Mouse (Mus musculus) adrenal gland, postnatal 14 days (tissue): ENCODE measurements at regions not wholly inside any gene's neighbourhood (a gene's known extent, or its start where the extent isn't known, plus 50 kb on each side); places are given as distances from the start of the nearest gene placed in this dataset.

ENCODE experiments used
- DNase-seq: peaks from one replicate; pipeline ENCODE4 v3.0.0; 2021; ENCODE audit warnings: mixed read lengths

DNA sequence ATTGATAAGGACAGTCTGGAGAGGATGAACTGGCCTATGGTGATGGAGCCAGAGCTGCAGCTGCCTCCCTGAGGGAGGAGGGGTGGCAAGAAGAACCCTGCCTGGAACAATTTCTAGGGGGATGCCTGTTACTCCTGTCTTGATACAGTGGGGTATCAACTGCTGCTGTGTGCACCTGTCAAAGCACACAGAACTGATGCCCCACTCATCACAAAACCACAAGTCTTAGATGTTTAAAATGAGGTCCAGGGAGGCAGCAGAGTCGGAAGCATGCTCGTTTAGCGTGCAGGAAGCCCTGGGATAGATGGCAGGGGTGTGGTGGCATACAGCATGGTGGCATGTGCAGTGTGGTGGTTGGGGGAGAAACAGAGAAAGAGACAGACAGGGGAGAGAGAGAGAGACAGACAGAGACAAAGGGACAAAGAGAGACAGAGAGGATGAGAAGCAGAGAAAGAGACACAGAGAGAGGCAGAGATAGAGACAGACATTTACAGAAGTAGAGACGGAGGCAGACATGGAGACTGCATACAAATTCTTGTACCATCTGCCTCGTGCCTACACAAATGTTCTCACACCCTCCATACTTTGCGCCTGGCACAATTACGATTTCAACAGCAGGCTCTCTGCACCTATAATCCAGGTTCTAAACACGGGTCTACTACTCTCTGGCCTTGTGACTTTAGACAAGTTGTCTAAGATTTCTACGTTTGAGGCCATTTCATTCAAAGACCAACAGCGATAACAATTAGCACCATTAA lies 242.6 kb downstream of the Cbln4 start:
- DNase-seq = no peak

DNA sequence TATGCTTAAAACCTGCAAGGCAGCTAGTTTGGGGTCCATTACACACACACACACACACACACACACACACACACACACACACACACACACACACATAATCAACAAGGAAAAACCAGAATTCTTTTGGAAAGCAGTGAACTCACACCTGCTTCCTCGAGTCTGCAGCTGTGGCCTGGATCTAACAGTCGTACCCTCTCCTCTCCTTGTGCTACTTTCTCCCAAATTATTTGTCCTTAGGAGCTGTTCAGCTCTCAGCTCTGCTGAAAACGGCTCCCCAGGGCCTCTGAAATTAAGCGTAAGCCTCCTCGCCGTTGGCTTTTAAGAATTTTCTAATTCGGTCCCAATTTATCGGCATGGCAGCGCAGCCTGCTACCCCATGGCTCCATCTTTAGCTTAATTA lies 243.9 kb downstream of the Cbln4 start:
- DNase-seq = no peak

DNA sequence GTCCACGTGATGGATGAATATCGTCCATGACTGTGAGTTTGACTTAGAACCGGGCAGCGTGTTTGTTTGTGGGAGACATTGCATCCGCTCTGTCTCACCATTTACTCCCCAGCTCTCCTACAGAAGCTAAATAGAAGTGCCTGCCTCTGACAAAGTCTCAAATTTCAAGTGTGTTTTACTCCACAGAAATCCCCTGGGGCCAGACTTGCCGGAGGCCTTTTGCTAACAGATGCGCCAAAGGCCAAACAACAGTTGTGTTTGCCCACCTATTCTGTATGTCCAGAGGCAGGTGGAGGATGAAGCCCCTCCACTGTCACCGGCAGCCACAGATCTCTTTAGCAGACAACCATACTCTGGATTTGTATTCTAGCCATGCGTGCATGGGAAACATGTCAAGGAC lies 252.6 kb downstream of the Cbln4 start:
- DNase-seq = no peak

DNA sequence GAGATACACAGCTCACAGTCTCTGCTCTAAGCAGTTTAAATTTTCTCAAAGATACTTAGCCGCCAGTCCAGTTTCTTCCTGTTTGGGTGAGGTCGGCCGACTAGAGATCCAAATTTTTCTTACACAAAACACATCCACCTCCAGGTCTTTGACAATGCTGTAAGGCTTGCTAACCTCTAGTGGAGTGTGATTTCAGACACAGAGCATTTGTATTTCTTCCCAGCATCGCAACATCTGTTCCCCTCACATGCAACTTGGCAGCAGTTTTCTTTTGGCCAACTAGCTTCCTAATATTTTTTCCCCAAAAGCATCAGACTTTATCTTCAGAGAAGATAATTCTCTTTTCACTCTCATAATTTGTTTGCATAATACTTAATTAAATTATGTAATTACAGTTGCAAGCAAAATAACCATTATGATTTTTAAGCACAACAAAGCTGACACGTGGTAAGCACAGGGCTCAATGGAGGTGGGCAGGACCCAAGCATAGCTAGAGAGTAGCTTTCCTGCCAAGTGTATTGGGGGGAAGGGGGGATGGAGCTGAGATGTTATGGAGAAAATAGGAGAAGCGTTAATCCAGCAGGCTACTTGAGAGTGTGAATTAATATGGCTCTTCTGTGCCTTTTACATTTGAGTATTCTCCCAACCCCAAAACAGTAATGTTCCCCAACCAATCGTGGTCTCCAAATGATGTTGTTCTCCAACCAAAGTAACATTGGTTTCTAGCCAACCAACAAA lies 276.9 kb downstream of the Cbln4 start:
- no peak for DNase-seq

DNA sequence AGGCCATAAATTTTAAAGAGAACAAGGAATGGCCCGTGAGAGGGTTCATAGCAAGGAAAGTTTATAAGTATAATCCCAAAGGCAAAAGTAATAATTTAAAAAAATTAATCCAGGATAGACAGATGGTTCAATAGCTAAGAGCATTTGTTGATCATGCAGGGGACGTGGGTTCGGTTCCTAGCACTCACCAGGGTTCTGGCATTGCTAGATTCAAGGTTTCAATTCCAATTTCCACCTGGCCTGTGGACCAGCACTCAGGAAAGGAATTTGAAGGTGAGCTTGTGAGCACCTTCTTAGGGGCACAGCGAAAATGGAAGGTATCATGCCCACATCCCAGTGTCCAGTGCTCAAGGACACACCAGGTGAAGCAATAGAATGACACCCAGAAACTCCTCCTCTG lies 278.2 kb downstream of the Cbln4 start:
- DNase-seq = no peak

DNA sequence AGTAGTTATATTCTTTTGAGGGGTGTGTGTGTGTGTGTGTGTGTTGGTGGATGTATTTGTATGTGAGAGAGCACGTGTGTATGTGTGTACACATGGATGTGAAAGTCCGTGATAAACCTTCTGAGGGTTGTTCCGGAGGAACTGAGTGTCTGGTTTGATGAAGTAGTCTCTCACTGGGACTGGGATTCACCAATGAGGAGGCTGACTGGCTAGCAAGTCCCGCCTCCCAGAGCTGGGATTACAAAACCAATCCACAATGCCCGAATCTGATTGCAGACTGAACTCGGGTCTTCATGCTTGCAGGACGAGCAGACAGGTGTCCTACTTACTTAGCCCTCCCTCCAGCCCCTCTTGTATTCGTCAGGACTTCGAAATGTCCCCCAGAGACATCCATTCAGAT lies 289.8 kb downstream of the Cbln4 start:
- DNase-seq = no peak

DNA sequence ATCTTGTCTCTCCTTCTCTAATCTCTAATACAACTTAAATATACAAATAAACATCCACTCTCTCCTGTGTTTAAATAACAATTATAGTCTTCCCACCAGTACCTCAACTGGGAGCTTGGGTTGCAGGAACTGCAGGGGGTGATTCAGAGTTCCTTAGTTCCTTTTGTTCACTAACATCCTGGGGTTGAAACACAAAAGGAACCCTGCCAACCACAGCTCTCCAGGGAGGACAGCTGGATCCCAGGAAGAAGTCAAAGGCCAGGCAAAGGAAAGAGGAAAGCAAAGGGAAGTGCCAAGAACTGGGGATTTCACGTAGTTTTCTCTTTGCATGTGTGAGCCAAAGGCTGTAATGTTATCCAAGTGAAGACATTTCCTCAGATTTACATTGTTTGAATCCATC lies 296.1 kb downstream of the Cbln4 start:
- peak; percentile 7 for DNase-seq

DNA sequence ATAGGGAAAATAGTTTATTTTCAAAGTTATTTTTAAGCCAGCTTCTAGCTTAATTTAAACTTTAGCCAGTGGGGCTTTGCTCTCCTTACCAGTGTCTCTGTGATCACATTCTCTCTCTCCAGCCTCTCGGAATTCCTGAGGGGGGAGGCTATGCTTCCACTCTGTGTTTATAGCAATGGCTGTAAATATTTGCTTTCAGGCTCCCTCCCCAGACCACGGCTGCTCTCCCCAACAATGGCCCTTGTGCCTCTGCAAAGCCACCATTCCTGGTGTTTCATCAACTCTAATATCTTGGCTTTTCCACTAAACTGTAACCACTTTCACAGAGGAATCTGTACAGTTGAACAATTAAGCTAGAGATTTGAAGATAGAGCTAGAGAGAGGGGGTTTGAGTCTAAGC lies 300.2 kb downstream of the Cbln4 start:
- DNase-seq = no peak

DNA sequence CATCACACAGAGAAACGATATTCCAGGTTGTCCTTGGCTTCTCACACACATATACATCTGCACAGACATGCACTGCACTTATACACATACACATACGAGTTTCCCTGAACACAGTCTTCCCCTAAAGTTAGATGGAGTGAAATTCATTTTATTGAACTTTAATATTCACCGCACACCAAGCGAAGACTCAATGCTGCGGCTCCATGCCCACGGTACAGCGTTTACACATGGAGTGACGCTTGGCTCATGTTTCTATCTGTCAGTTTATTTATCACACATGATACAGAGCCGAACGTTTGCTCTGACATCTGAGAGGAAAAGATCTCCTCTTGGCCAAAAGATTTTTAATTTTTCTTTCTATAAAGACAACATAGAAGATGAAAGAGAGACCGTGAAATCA lies 300.6 kb downstream of the Cbln4 start:
- no peak for DNase-seq

DNA sequence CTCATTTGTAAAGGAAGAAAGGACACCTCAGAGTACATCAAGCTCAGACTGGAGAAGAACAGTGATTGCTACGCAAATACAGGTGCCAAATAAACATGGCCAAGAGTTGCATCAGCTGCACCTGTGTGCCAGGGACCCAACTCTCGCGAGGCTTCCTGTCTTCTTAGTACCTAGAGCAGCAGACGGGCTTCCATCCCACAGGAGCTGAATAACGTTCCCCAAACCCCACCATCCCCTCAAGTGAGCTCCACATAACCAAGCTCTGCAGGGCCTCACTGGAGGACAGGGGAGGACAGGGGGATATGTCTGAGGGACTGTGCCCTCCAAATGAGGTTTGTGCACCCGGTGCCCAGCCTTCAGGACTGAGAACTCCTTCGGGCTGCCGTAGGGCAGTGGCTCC lies 305.5 kb downstream of the Cbln4 start:
- no peak for DNase-seq

DNA sequence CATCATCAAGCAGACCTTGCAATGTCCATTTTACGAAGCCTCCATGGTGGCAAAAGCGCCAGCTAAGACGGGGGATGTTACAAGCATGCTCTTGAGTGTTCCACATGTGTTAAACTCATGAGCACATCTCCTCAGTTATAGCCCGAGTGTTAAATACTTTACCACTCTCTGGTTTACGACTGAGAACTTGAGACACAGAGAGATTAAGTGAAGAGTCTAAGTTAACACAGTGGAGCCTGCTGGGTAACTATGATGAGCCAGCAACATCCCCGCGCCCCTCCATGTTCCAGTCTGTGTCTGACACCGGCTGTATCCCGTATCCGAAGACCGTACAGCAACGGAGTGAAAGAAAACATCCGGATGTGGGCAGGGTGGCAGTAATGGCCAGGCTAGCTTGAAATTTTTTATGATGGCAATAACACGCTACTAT lies 308.2 kb downstream of the Cbln4 start:
- DNase-seq = no peak

DNA sequence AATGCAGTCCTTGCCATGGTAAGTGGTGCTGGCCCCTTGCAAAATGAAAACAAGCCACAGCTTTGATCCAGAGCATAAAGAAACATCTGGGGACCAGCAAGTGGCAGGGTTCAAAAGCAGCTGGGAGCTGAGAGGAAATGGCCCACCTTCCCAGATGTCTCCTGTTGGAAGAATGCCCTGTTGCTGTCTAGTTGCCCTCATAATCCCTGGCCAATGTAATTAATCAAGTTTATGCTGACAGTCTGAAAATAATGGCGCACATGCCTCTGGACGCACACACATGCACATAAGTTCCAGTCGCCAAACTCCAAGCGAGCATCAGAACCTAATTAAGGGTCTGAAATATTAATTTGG lies 308.7 kb downstream of the Cbln4 start:
- no peak for DNase-seq

DNA sequence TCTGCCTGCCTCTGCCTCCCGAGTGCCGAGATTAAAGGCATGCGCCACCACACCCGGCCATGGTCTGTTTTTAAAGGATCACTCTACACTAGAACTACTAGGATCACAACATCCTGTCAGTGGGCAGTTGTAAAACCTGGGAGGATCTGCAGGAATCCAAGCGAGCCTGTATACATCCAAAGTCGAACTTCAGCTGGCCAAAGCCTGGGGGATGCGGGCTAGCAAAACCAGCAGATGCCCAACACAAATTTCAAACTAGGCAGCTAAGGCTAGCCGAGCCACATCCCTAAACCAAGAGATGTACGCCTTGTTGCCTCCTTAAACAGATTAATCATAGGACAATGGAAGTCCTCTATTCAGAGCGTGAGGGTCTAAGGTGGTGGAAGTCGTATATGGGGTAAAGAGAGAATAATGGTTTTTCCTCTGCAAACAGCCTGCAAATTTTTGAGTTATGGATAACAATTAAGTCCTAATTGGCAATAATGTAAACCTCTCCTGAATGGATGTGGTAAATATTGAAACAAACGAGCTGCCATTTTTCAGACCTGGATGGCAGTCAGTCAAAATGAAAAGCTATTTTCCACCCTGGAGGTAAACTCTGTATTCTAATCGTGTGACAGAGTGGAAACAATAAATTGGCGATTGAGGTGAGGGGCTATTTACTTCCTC lies 309.2 kb downstream of the Cbln4 start:
- no peak for DNase-seq

DNA sequence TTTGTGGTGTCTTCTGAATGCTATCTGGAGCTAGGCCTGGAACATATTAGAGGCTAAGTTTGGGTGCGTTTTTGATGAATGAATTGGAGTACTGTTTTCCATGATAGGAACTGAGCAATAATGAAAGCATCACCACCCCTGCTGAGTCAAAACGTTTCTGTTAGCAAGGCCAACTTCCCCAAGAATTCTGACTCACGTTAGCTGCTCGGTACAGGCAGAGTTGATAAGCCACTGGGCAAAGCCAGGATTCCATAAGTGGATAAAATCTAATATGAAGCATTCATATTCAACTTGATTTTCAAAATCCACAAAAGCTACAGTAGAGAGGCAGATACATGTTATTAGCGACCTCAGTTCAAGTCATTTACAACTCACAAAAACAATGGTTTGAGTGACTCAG lies 324.0 kb downstream of the Cbln4 start:
- DNase-seq = no peak

DNA sequence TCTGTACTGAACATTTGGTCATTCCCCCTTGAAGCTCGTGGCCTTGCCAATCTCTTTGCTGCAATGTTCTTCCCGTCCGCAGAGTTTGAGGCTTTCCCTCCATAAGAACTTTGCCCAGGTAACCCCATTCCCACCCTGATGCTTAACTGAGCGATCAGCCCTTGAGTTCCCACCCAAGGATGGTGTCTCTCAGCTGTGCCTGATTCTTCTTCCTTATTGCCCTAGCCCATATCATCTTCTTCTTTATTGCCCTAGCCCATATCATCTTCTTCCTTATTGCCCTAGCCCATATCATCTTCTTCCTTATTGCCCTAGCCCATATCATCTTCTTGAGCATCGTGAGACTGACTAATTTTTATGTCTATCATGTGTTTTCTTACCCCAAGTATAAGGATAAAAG lies 324.4 kb downstream of the Cbln4 start:
- DNase-seq = no peak

DNA sequence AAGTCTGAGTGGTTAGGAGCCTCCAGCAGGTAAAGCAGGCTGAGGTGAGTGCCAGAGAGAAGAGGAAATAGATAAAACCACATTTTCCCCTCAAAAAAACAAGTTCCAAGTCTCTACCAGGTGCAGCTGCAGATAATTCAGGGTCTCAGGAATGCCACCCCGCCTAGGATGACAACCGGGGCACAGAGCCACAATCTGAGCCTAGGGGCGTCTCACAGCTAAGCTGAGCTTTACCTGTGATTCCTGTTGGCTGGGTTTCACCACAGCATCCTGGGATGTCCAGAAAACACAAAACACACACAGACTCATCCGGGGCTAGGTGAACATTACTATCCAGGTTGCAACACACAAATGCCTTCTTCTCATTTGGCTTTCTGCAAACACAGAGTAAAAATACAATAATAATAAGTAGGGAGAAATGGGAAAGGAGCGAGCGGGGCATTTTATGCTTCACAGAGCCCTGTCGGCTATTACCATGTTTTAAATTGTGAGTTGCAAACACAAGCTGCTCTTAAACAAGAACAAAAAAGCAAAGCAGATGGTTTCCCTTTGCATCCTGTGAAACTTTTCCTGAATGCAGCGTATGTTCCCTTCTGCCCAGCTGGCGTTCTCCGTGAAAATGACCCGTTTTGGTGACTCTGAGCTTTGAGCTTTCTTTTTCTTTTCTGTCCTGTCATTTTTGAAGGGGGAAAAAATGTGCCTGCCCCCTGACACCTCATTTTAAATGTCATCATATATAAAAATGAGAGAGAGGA lies 330.3 kb downstream of the Cbln4 start:
- DNase-seq = no peak

DNA sequence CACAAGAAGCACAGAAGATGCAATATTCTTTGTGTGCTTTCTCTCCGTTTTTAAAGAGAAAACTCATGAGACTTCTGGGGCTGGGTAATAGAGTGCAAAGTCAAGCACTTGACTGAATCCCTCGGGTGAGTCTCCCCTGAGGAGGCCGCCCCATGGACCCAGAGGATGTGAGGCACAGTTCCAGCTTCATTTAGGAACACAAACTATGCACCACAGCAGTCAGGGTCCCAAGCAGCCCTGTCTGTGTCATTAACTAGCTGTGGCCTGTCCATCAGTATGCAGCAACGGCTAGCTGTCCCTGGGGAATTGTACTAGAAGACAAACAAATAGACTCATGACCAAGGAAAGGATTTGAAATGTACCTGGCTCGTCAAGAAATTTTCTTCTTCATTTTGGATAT lies 349.7 kb downstream of the Cbln4 start:
- DNase-seq = no peak

DNA sequence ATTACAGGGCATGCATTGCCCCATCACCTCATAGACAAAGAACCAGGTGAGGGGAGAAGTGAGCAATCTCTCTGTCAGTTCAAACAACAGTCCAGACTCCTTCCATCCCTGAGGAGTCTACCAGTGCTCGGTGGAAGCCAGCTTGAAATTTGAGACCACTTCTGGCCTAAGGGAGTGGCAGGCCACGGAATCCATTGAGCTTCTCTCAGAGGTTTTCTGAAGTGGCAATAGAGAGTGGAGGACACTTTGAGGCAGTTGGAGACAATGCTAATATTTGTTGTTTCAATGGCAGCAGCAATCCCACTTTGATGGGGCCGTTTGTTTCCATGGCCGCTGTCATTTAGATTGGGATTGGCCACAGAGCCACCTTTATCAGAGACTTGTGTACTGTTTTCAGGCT lies 352.5 kb downstream of the Cbln4 start:
- DNase-seq = no peak

DNA sequence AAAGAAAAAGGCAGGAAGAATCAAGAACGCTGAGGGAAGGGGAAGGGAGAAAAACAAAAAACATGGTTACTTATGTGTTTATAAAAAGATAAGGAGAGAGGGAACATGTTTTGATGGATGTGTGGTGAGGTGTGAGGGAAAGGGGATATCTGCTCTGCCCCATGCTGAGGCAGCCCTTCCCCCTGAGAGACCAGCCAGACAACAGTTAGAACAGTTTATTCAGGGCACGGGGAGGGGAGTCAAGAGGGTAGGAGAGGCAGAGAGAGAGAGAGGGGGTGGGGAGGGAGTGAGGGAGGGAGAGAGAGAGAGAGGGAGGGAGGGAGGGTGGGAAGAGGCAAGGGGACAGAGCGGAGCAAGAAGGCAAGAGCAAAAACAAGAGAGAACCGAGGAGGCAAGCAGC lies 354.2 kb downstream of the Cbln4 start:
- no peak for DNase-seq

DNA sequence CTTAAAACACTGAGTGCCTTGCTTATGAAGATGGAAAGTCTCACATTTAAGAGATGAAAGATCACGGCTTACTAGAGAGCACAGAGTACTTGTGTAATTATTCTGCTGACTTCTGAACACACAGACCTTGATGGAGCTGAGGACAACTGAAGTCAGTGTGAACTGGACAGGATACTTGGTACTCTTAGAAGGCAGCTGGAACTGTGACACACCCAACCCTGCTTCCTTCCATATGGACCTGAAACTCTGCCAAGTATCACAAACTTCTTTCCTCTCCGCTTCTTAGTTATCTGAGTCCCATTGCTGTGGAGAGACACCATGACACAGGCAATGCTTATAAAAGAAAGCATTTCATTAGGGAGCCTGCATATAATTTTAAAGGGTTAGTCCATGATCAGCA lies 365.3 kb downstream of the Cbln4 start:
- DNase-seq = no peak

DNA sequence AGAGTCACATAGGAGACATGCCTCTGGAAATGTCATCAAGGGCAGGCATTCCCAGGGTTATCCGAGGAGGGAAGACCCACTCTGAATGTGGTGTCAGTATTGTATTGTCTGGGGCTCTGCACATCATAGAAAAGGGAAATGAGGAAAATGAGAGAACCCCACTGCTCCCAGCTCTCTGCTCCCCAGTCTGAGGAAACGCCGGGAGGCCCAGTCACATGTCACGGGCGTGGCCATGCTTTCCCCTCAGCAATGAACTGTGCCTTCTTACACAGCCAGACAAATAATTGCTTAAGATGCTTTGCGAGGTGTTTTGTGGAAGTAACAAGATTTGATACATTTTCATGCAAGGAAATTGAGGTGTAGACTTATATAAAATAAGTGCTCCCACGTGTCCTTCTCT lies 366.1 kb downstream of the Cbln4 start:
- no peak for DNase-seq

DNA sequence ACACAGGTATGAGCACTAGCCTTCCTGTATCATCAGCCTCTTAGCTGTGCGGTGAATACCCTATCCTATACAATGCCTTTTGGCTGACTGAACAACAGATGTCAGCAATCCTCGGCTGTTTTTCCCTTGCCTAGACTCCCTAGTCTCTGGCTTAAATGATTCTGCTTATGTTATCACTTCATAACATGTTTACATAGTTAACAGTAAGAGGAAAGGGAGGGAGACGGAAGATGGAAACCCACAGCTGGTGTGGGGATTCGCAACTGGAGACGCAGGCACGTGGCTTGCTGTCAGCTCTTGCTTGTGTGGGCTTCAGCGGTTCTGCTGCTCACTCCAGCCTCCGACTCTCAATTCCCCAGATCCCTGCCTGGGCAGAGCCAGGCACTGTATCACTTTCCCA lies 367.2 kb downstream of the Cbln4 start:
- no peak for DNase-seq

DNA sequence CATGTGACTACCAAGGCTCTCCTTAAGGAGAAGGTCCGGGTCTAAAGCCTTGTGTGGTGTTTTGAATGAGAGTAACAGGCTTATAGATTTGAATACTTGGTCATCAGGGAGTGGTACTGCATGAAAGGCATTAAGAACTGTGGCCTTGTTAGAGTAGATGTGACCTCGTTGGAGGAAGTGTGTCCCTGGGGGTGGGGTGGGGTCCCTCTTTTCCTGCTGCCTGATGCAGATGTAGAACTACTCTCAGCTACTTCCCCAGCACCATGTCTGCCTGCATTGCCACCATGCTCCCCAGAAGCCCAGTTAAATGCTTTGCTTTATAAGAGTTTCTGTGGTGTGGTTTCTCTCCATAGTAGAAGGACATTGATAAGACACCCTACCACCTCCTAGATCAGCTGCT lies 367.9 kb downstream of the Cbln4 start:
- DNase-seq = no peak
